Mouse (Mus musculus): ENCODE measurements around the gene Cnn2.
"Not testable (repeated sequence)": the region's sequence is repeated elsewhere in the genome, so short reads cannot be mapped to it uniquely, and the experiment has no call there.

The Cnn2 gene

DNA sequence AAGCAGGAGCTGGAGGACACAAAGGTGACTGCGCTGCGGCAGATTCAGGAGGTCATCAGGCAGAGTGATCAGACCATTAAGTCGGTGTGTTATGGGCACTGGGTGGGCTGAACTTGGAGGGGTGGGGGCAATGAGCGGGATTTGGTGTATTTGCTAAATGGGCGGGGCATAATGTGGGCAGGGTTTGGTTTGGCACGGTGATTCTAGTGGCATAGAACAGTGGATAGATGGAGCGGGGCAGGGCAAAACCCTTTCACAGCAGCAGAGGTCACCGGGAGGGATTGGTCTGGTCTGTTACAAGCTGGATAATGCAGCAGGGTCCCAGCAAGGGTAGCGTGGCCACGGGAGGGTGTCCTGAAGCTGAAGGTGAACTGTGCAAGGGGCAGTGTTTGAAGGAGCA lies 37.1 kb downstream of the Cnn2 start:
- peaks cover 66% of the 10 kb centered on the region for H3K36me3 ChIP-seq (ENCODE audit: control insufficient read depth, insufficient read depth, low read length, poor library complexity, severe bottlenecking)
- DNase-seq (ENCODE audit: low read depth, low spot score) = no peak
- no peaks in the 10 kb centered on the region for H3K27me3 ChIP-seq (ENCODE audit: control insufficient read depth, insufficient read depth, low read length, poor library complexity, severe bottlenecking)

GRCm38 (mm10) chr10:80025889-80026288 lies 37.5 kb downstream of the Cnn2 start:
- DNase-seq (ENCODE audit: low read depth, low spot score) = peak; percentile 47
- Histone ChIP-seq H3K36me3 (ENCODE audit: control insufficient read depth, insufficient read depth, low read length, poor library complexity, severe bottlenecking) (peaks cover 64% of the 10 kb centered on the region), H3K27me3 (ENCODE audit: control insufficient read depth, insufficient read depth, low read length, poor library complexity, severe bottlenecking) (no peaks in the 10 kb centered on the region)

DNA sequence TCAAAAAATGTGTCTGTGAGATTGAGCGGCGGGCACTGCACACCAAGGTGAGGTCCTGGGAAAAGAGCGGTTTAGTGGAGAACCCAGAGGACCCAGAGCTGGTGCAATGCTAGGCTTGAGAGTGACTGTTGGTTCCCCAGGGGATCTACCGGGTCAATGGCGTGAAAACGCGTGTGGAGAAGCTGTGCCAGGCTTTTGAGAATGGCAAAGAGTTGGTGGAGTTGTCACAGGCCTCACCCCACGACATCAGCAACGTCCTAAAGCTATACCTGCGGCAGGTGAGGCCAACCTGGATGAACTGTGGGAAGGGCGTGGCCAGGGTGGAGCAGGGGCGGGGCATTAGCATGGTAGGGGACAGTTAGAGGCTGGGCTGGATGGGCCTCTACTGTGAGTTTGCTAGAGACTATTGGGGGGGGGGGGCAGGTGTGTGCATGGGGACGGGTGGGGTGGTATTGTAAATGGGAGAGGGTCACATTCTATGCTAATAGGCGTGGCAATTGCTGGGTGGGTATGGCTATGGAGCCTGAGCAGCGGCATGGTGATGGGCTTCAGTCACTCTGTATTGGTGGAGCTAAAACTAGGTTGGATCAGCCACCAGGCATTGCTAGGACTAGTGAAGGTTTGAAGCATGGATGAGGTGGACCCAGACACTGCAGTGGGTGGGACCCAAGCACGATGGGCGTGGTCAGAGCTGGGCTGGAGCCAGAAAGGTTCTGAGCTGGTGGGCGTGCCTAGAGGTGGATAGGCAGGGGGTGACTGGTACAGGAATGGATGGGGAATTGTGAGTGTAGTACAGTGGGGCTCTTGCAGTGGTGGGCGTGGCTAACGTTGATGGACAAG lies 39.5 kb downstream of the Cnn2 start:
- H3K36me3 ChIP-seq (ENCODE audit: control insufficient read depth, insufficient read depth, low read length, poor library complexity, severe bottlenecking) = peaks cover 57% of the 10 kb centered on the region
- no peak for DNase-seq (ENCODE audit: low read depth, low spot score)
- no peaks in the 10 kb centered on the region for H3K27me3 ChIP-seq (ENCODE audit: control insufficient read depth, insufficient read depth, low read length, poor library complexity, severe bottlenecking)

GRCm38 (mm10) chr10:80028521-80028846 lies 40.1 kb downstream of the Cnn2 start:
- H3K36me3 ChIP-seq (ENCODE audit: control insufficient read depth, insufficient read depth, low read length, poor library complexity, severe bottlenecking) = peaks cover 56% of the 10 kb centered on the region
- no peaks in the 10 kb centered on the region for H3K27me3 ChIP-seq (ENCODE audit: control insufficient read depth, insufficient read depth, low read length, poor library complexity, severe bottlenecking)
- DNase-seq (ENCODE audit: low read depth, low spot score) = no peak

DNA sequence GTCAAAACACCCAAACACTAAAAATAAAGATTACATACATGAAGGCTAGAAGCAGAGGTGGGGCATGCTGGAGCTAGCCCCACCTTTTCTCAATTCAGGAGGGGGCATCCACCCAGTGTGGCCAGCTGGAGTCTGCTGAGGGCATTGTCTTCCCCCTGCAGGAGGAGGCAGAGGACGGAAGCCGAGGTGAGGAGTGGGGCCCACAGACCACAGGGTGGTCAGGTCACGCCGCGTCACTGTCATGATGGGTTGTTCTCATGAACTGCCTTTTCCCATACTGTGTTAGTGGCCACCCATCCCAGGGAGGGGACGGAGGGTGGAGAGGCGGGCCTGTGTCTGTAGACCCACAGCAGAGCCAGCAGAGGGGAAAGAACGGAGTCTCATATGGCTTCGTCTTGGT lies 41.8 kb downstream of the Cnn2 start:
- H3K27me3 ChIP-seq (ENCODE audit: control insufficient read depth, insufficient read depth, low read length, poor library complexity, severe bottlenecking) = no peaks in the 10 kb centered on the region
- DNase-seq (ENCODE audit: low read depth, low spot score) = no peak

GRCm38 (mm10) chr10:80030736-80031135 lies 42.4 kb downstream of the Cnn2 start:
- DNase-seq (ENCODE audit: low read depth, low spot score) = no peak
- peaks cover 46% of the 10 kb centered on the region for H3K36me3 ChIP-seq (ENCODE audit: control insufficient read depth, insufficient read depth, low read length, poor library complexity, severe bottlenecking)
- H3K27me3 ChIP-seq (ENCODE audit: control insufficient read depth, insufficient read depth, low read length, poor library complexity, severe bottlenecking) = no peaks in the 10 kb centered on the region

More for the DNA sequence above, 41.8 kb downstream of the Cnn2 start:
- peaks cover 51% of the 10 kb centered on the region for H3K36me3 ChIP-seq (ENCODE audit: control insufficient read depth, insufficient read depth, low read length, poor library complexity, severe bottlenecking)

DNA sequence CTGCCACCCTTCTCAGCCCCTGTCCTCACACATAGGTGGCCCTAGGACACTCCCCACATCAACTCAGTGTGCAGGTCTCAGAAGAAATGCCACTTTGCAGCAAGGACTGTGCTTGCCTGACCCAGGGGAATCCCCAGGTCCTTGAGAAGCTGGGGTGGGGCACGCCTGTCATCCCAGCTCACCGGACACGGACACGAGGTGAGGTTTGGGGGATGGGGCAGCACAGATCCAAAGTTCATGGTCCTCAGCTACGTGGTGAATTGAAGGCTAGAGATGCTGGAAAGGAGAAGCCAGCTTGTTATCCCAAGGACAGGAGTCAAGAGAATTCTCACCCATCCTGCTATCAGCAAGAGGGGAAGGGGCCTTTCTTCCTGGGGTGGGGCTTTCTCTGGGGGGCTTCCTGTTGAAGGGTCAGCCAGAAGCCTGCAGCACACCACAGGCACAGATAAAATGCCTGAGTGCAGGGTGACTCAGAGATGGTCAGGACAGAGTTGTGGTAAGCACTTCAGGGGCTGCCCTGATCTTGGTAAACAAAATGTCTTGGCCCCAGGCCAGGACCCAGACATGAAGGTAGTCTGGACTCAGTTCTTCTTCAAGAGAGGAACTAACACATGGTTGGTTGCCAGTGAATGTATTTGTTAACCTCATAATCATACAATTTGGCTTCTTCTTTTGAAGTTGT lies 44.6 kb downstream of the Cnn2 start:
- Histone ChIP-seq H3K36me3 (ENCODE audit: control insufficient read depth, insufficient read depth, low read length, poor library complexity, severe bottlenecking) (peaks cover 35% of the 10 kb centered on the region), H3K27me3 (ENCODE audit: control insufficient read depth, insufficient read depth, low read length, poor library complexity, severe bottlenecking) (no peaks in the 10 kb centered on the region)
- peak; percentile 87 for DNase-seq (ENCODE audit: low read depth, low spot score)

DNA sequence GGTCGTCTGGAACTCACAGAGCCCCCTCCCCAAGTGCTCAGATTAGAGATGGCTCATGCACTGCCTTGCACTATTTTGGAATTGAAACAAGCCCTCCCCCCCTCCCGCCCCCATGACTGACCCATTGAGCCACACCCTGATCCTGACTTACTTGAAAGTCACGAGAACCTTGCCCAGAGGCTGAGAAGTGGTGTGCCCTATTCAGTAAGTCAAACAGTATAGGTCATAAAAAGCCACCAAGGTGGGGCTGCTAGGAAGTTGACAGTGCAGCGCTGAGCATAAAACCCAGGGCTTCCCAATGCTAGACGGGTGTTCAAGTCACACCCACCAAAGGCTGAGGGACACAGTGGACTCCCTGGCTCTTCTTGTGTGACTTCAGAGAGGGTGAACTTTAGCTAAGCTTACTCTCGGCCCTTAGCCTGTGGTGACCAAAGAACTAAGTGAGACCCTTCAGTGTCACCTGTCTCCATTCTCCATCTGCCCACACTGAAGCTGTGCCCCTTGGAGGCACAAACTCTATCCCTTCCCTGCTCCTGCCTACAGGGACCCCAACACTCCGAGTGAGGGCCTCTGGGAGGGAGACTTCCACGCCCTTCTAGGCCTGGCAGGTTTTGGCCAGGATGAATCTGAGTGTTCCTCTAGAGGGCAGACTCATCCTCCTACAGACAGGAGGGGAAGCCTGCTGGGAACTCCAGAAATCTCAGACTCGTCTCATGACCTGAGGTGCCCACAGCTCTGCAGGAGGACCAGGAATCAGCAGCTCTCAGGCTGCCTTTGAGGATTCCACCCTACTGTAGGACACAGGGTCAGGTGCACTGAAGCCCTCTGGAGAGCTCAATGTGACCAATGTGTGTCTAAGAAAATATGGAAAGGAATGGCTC lies 45.4 kb downstream of the Cnn2 start:
- Histone ChIP-seq H3K36me3 (ENCODE audit: control insufficient read depth, insufficient read depth, low read length, poor library complexity, severe bottlenecking) (peaks cover 28% of the 10 kb centered on the region), H3K27me3 (ENCODE audit: control insufficient read depth, insufficient read depth, low read length, poor library complexity, severe bottlenecking) (no peaks in the 10 kb centered on the region)
- DNase-seq (ENCODE audit: low read depth, low spot score) = peak; percentile 61

DNA sequence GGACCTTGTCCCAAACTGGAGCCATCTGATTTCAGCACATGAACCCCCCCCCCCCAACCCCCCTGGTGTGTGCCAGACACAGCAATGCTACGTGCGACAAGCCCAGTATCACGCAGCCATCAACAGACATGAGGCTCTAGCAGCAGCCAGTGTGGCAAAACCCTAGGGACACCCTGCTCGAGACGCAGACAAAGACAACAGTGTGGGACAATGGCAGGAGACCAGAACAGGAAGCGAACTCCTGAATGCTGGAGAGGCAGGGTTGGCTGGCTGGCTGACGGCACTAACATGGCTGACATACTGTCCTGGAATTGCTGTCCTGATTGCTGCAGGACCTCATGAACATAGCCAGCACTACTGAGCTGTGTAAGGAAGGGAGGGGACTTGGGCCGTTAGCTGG lies 46.8 kb downstream of the Cnn2 start:
- Histone ChIP-seq H3K27me3 (ENCODE audit: control insufficient read depth, insufficient read depth, low read length, poor library complexity, severe bottlenecking) (no peaks in the 10 kb centered on the region), H3K36me3 (ENCODE audit: control insufficient read depth, insufficient read depth, low read length, poor library complexity, severe bottlenecking) (peaks cover 17% of the 10 kb centered on the region)
- no peak for DNase-seq (ENCODE audit: low read depth, low spot score)

GRCm38 (mm10) chr10:80035686-80036085 lies 47.3 kb downstream of the Cnn2 start:
- no peaks in the 10 kb centered on the region for H3K27me3 ChIP-seq (ENCODE audit: control insufficient read depth, insufficient read depth, low read length, poor library complexity, severe bottlenecking)
- peaks cover 12% of the 10 kb centered on the region for H3K36me3 ChIP-seq (ENCODE audit: control insufficient read depth, insufficient read depth, low read length, poor library complexity, severe bottlenecking)
- DNase-seq (ENCODE audit: low read depth, low spot score) = no peak

GRCm38 (mm10) chr10:80036832-80037231 lies 48.4 kb downstream of the Cnn2 start:
- no peak for DNase-seq (ENCODE audit: low read depth, low spot score)
- Histone ChIP-seq H3K36me3 (ENCODE audit: control insufficient read depth, insufficient read depth, low read length, poor library complexity, severe bottlenecking) (peaks cover 8% of the 10 kb centered on the region), H3K27me3 (ENCODE audit: control insufficient read depth, insufficient read depth, low read length, poor library complexity, severe bottlenecking) (no peaks in the 10 kb centered on the region)

GRCm38 (mm10) chr10:80039559-80039979 lies 51.2 kb downstream of the Cnn2 start, which contains the start of gene Polr2e:
TSS of gene Polr2e (minus strand) at chr10:80039795.
- peak; percentile 98 for DNase-seq (ENCODE audit: low read depth, low spot score)
- no peaks in the 10 kb centered on the region for H3K27me3 ChIP-seq (ENCODE audit: control insufficient read depth, insufficient read depth, low read length, poor library complexity, severe bottlenecking)
- peaks cover 6% of the 10 kb centered on the region; the same call in 1 of the 2 replicates for H3K36me3 ChIP-seq (ENCODE audit: control insufficient read depth, insufficient read depth, low read length, poor library complexity, severe bottlenecking)

DNA sequence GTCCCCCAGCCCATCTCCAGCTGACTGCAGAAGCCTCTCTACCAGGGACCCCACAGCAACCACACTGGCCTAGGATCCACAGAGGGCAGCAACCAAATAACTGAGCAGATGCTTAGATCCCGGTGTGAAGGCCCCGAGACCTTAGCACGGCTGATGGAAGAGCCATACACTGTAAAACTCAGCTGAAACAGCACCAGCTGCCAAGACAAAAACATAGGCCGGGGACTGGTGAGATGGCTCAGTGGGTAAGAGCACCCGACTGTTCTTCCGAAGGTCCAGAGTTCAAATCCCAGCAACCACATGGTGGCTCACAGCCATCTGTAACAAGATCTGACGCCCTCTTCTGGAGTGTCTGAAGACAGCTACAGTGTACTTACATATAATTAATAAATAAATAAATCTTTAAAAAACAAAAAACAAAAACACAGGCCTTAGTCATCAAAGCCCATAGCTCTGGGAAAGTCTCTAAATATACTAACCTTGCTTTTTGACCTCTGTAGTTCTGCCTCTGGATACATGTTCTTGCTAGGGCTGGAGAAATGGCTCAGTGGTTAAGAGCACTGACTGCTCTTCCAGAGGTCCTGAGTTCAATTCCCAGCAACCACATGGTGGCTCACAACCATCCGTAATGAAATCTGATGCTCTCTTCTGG lies 53.2 kb downstream of the Cnn2 start:
- not testable (repeated sequence) for H3K27me3 ChIP-seq (ENCODE audit: control insufficient read depth, insufficient read depth, low read length, poor library complexity, severe bottlenecking); DNase-seq (ENCODE audit: low read depth, low spot score); H3K36me3 ChIP-seq (ENCODE audit: control insufficient read depth, insufficient read depth, low read length, poor library complexity, severe bottlenecking)

DNA sequence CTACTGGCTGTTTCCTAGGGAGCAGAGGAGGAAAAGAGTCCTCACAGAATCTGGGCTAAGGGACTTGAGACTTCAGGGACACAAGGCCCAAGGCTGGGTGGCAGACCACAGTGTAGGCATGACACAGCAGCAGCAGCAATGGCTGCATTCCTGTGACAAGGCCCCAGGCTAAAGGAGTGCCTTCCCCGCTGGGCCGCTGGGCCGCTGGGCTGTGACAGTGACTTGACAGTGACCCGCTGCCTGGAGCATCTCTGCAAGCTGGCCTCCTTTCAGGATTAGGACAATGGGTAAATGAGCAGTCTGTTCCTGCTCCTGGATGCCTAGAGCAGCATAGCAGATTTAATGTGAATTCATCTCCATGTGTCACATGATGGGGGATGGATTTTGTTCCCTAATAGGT lies 55.7 kb downstream of the Cnn2 start:
- Histone ChIP-seq H3K36me3 (ENCODE audit: control insufficient read depth, insufficient read depth, low read length, poor library complexity, severe bottlenecking) (no peaks in the 10 kb centered on the region), H3K27me3 (ENCODE audit: control insufficient read depth, insufficient read depth, low read length, poor library complexity, severe bottlenecking) (no peaks in the 10 kb centered on the region)
- DNase-seq (ENCODE audit: low read depth, low spot score) = no peak
